In genomic region chr6:29170952-29171388, GRCm38 (mm10) we compare ENCODE assay signal across 7 mouse cellular contexts. TPM values are rescaled to one million over a fixed set of nuclear protein-coding genes. Genes with fewer than 3 reads are reported as not detected.
DNase-seq lines count a peak whose midpoint lies in the region; ATAC-seq lines count a peak whose summit lies in the region.

No protein-coding gene starts in this region.

- WGBS in embryonic facial prominence, embryonic 10.5 days, result 0% methylated on average over 40 of the region's 40 CpGs
- WGBS in limb, embryonic 11.5 days, result under 1% methylated on average over 40 of the region's 40 CpGs
- WGBS in midbrain, embryonic 13.5 days, result 0% methylated on average over 39 of the region's 40 CpGs

- peaks cover 97% of the 10 kb centered on the region for H3K27me3 ChIP-seq in embryonic facial prominence, embryonic 10.5 days (replicated peaks; ENCODE audit: low read depth, poor library complexity, severe bottlenecking)
- peaks cover 20% of the 10 kb centered on the region for H3K27me3 ChIP-seq in limb, embryonic 11.5 days (ENCODE audit: control insufficient read depth, insufficient read depth, low read length)
- peaks cover 93% of the 10 kb centered on the region for H3K27me3 ChIP-seq in midbrain, embryonic 13.5 days

- H3K9ac ChIP-seq in limb, embryonic 11.5 days (ENCODE audit: low read length), result peak overlapping the region; percentile 73
- peak overlapping the region; percentile 74 for H3K9ac ChIP-seq in midbrain, embryonic 13.5 days (replicated peaks)

- ATAC-seq in limb, embryonic 11.5 days (ENCODE audit: insufficient number of reproducible peaks, low FRiP score, low TSS enrichment, low read depth), result peak; percentile 81
- ATAC-seq in midbrain, embryonic 13.5 days, result peak; percentile 84

- peak overlapping the region; percentile 99 for H3K4me2 ChIP-seq in limb, embryonic 11.5 days (ENCODE audit: low read depth, severe bottlenecking)
- peak overlapping the region; percentile 84 for H3K4me2 ChIP-seq in midbrain, embryonic 13.5 days (replicated peaks)

- H3K36me3 ChIP-seq in embryonic facial prominence, embryonic 10.5 days (replicated peaks), result no peaks in the 10 kb centered on the region
- no peaks in the 10 kb centered on the region for H3K36me3 ChIP-seq in limb, embryonic 11.5 days (ENCODE audit: control insufficient read depth, insufficient read depth, low read length)
- H3K36me3 ChIP-seq in midbrain, embryonic 13.5 days, result no peaks in the 10 kb centered on the region

- no peaks in the 10 kb centered on the region for H3K9me3 ChIP-seq in embryonic facial prominence, embryonic 10.5 days
- no peaks in the 10 kb centered on the region for H3K9me3 ChIP-seq in limb, embryonic 11.5 days (ENCODE audit: control insufficient read depth, low read length)
- no peaks in the 10 kb centered on the region for H3K9me3 ChIP-seq in midbrain, embryonic 13.5 days

- peak overlapping the region; percentile 86 for H3K27ac ChIP-seq in embryonic facial prominence, embryonic 10.5 days (replicated peaks)
- no peak overlapping the region for H3K27ac ChIP-seq in limb, embryonic 11.5 days (replicated peaks; ENCODE audit: low read depth, low read length)
- no peak overlapping the region for H3K27ac ChIP-seq in midbrain, embryonic 13.5 days

- peaks cover 47% of the 10 kb centered on the region for H3K4me1 ChIP-seq in embryonic facial prominence, embryonic 10.5 days
- H3K4me1 ChIP-seq in limb, embryonic 11.5 days (ENCODE audit: control insufficient read depth, insufficient read depth, low read length), result peaks cover 9% of the 10 kb centered on the region
- H3K4me1 ChIP-seq in midbrain, embryonic 13.5 days (replicated peaks), result peaks cover 37% of the 10 kb centered on the region

- H3K4me3 ChIP-seq in embryonic facial prominence, embryonic 10.5 days, result peak overlapping the region; percentile 70
- peak overlapping the region; percentile 50 for H3K4me3 ChIP-seq in limb, embryonic 11.5 days (ENCODE audit: low read depth, low read length)
- H3K4me3 ChIP-seq in midbrain, embryonic 13.5 days (replicated peaks), result peak overlapping the region; percentile 51

- peak; percentile 77 for DNase-seq in adrenal gland, postnatal 25 days
- DNase-seq in embryonic facial prominence, embryonic 10.5 days (ENCODE audit: low spot score), result peak; percentile 93
- DNase-seq in heart, adult 18-20 months, result peak; percentile 83 to 84
- DNase-seq in kidney, adult 11 months, result peak; percentile 62
- DNase-seq in limb, embryonic 11.5 days (ENCODE audit: low spot score), result peak; percentile 93
- peak; percentile 44 for DNase-seq in spleen, adult 12 weeks (ENCODE audit: low spot score)

RNA-seq across cellular contexts. Expression of gene Rbm28, which starts 6.2 kb away (rescaled TPM):
- 33.1 and 34.2 TPM in 2 replicates for total RNA-seq in adrenal gland, postnatal 25 days (2021)
- 53.9 and 60.6 TPM in 2 replicates for polyA plus RNA-seq in embryonic facial prominence, embryonic 10.5 days (2016; fragmentation: Nextera tagmentation; extraction: Ambion mirVana)
- 10 to 100 TPM; 16.2 to 19.5 TPM for total RNA-seq in heart, adult 18-20 months (2021)
- 70.3 and 74.9 TPM in 2 replicates for polyA plus RNA-seq in limb, embryonic 11.5 days (2014; fragmentation: Nextera tagmentation; extraction: Ambion mirVana)
- polyA plus RNA-seq in midbrain, embryonic 13.5 days (2015; fragmentation: Nextera tagmentation; extraction: Ambion mirVana), result 47.2 and 48.5 TPM in 2 replicates

RNA-seq across cellular contexts. Expression of gene Prrt4, which starts 8.4 kb away (rescaled TPM):
- total RNA-seq in adrenal gland, postnatal 25 days (2021), result 2.9 and 6.2 TPM in 2 replicates
- 1.9 and 2.0 TPM in 2 replicates for polyA plus RNA-seq in embryonic facial prominence, embryonic 10.5 days (2016; fragmentation: Nextera tagmentation; extraction: Ambion mirVana)
- total RNA-seq in heart, adult 18-20 months (2021), result 1 to 10 TPM; 1.3 to 1.7 TPM
- polyA plus RNA-seq in limb, embryonic 11.5 days (2014; fragmentation: Nextera tagmentation; extraction: Ambion mirVana), result 1.2 TPM in 2 replicates
- 2.7 and 3.6 TPM in 2 replicates for polyA plus RNA-seq in midbrain, embryonic 13.5 days (2015; fragmentation: Nextera tagmentation; extraction: Ambion mirVana)

RNA-seq across cellular contexts. Expression of gene Impdh1, which starts 45.2 kb away (rescaled TPM):
- total RNA-seq in adrenal gland, postnatal 25 days (2021), result 76.4 and 81.1 TPM in 2 replicates
- 44.7 and 50.2 TPM in 2 replicates for polyA plus RNA-seq in embryonic facial prominence, embryonic 10.5 days (2016; fragmentation: Nextera tagmentation; extraction: Ambion mirVana)
- total RNA-seq in heart, adult 18-20 months (2021), result 10 to 100 TPM; 18.8 to 19.6 TPM
- 40.8 and 50.1 TPM in 2 replicates for polyA plus RNA-seq in limb, embryonic 11.5 days (2014; fragmentation: Nextera tagmentation; extraction: Ambion mirVana)
- polyA plus RNA-seq in midbrain, embryonic 13.5 days (2015; fragmentation: Nextera tagmentation; extraction: Ambion mirVana), result 43.5 and 51.8 TPM in 2 replicates
